Mouse (Mus musculus) midbrain, embryonic 10.5 days (tissue): Measurements from ENCODE around the gene Rrh. TPM values are rescaled to one million over a fixed set of nuclear protein-coding genes. Genes with fewer than 3 reads are reported as not detected.

ENCODE experiments used
- DNase-seq: peaks from one replicate; pipeline ENCODE4 v3.0.0-alpha.2; 2017; ENCODE audit warnings: low spot score
- H3K27ac ChIP-seq: fragments of 300-500 bp; sonication (generic); replicated peaks from 2 replicates; pipeline ENCODE4 v1.5.1; 2016; ENCODE audit warnings: mild to moderate bottlenecking
- H3K27me3 ChIP-seq: fragments of 300-500 bp; sonication (generic); 2 replicates; pipeline ENCODE4 v1.6.1; 2016; ENCODE audit warnings: low read depth, mild to moderate bottlenecking; ENCODE audit not compliant: poor library complexity, severe bottlenecking
- H3K36me3 ChIP-seq: fragments of 300-500 bp; sonication (generic); 2 replicates; pipeline ENCODE4 v1.6.1; 2016; ENCODE audit warnings: mild to moderate bottlenecking, moderate library complexity
- H3K4me1 ChIP-seq: fragments of 300-500 bp; sonication (generic); 2 replicates; pipeline ENCODE4 v1.6.1; 2016
- H3K4me3 ChIP-seq: fragments of 300-500 bp; sonication (generic); 2 replicates; pipeline ENCODE4 v1.5.1; 2016; ENCODE audit warnings: mild to moderate bottlenecking, moderate library complexity
- H3K9me3 ChIP-seq: fragments of 300-500 bp; sonication (generic); replicated peaks from 2 replicates; pipeline ENCODE4 v1.6.1; 2016; ENCODE audit warnings: mild to moderate bottlenecking
- WGBS: fragments of 180-500 bp; shearing (Covaris S2); methylation state at CpG from one replicate; pipeline ENCODE4 v1.1.7; 2016; 5-methylcytosine and 5-hydroxymethylcytosine counted together
- polyA plus RNA-seq: library from polyadenylated mRNA; unstranded; fragments of >200 nt; fragmentation: Nextera tagmentation; extraction: Ambion mirVana; gene quantifications from 2 replicates; pipeline ENCODE4 v1.2.1, GENCODE M21; 2016

Gene Rrh
- polyA plus RNA-seq = 0.11 and 0.20 TPM in 2 replicates

GRCm38 (mm10) chr3:129822206-129822775 lies at the start of gene Rrh:
Gene Rrh, minus strand, starts transcription at chr3:129822587.
- H3K36me3 ChIP-seq = peaks cover 54% of the 10 kb centered on the region
- DNase-seq = no peak
- no peak within 1 kb of the TSS for H3K4me3 ChIP-seq
- no peaks in the 10 kb centered on the region for H3K9me3 ChIP-seq
- no peak within 1 kb of the TSS for H3K27ac ChIP-seq
- WGBS = 76% methylated on average over 11 of the region's 11 CpGs
- no peaks in the 10 kb centered on the region for H3K4me1 ChIP-seq
- H3K27me3 ChIP-seq = no peaks in the 10 kb centered on the region

- Histone ChIP-seq H3K36me3 (no peaks in the 10 kb centered on the region), H3K4me1 (no peaks in the 10 kb centered on the region), H3K4me3 (no peak overlapping the region), H3K27ac (no peak overlapping the region), H3K9me3 (0 out of 2 replicates have a peak, but pooled peaks cover 2% of the 10 kb centered on the region), H3K27me3 (no peaks in the 10 kb centered on the region)
- WGBS = 51% methylated on average over 14 of the region's 14 CpGs
- DNase-seq = peak; percentile 35
These were observed 41.3 kb upstream of the Rrh start for GRCm38 (mm10) chr3:129863698-129864097.

GRCm38 (mm10) chr3:129862592-129862991 lies 40.2 kb upstream of the Rrh start:
- Histone ChIP-seq H3K4me3 (no peak overlapping the region), H3K9me3 (peaks cover 12% of the 10 kb centered on the region; the same call in 1 of the 2 replicates), H3K4me1 (no peaks in the 10 kb centered on the region), H3K36me3 (no peaks in the 10 kb centered on the region), H3K27ac (no peak overlapping the region), H3K27me3 (no peaks in the 10 kb centered on the region)
- WGBS = 74% methylated on average over 2 of the region's 2 CpGs
- DNase-seq = no peak

GRCm38 (mm10) chr3:129846846-129847245 lies 24.5 kb upstream of the Rrh start:
- no peaks in the 10 kb centered on the region for H3K9me3 ChIP-seq
- 85% methylated on average over 7 of the region's 7 CpGs for WGBS
- no peaks in the 10 kb centered on the region for H3K4me1 ChIP-seq
- H3K27me3 ChIP-seq = no peaks in the 10 kb centered on the region
- H3K27ac ChIP-seq = no peak overlapping the region
- H3K36me3 ChIP-seq = no peaks in the 10 kb centered on the region
- no peak for DNase-seq
- no peak overlapping the region for H3K4me3 ChIP-seq

- DNase-seq = no peak
- Histone ChIP-seq H3K4me3 (no peak overlapping the region), H3K27me3 (no peaks in the 10 kb centered on the region), H3K27ac (no peak overlapping the region), H3K4me1 (no peaks in the 10 kb centered on the region), H3K36me3 (no peaks in the 10 kb centered on the region), H3K9me3 (no peaks in the 10 kb centered on the region)
- 90% methylated on average over 2 of the region's 2 CpGs for WGBS
These were observed 23.5 kb upstream of the Rrh start for GRCm38 (mm10) chr3:129845868-129846267.

- H3K27me3 ChIP-seq = no peaks in the 10 kb centered on the region
- WGBS = 45% methylated on average over 7 of the region's 7 CpGs
- peaks cover 13% of the 10 kb centered on the region for H3K4me1 ChIP-seq
- no peak overlapping the region for H3K4me3 ChIP-seq
- H3K9me3 ChIP-seq = no peaks in the 10 kb centered on the region
- no peak for DNase-seq
- no peaks in the 10 kb centered on the region for H3K36me3 ChIP-seq
- no peak overlapping the region for H3K27ac ChIP-seq
These were observed 15.6 kb upstream of the Rrh start for GRCm38 (mm10) chr3:129838017-129838416.

DNA sequence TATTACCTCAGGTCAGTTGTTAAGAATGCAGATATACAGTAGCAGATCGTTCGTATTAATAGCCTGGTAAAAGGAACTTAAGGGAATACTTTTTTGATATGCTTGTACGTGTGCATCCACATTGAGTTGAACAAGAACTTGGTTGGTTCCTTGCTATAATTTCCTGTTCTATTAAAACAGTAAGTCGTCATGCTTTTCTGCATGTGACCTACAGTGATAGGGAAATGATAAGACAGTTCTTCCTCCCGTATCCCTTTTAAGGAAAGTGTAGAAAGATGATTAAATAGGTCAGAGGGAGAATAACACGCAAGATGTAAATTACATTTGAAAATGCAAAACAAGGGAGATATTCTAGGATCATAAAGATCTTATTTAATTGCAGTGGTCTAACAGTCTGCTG lies 14.6 kb upstream of the Rrh start:
- no peaks in the 10 kb centered on the region for H3K9me3 ChIP-seq
- H3K4me1 ChIP-seq = peaks cover 13% of the 10 kb centered on the region
- DNase-seq = no peak
- no peaks in the 10 kb centered on the region for H3K27me3 ChIP-seq
- no peak overlapping the region for H3K27ac ChIP-seq
- no peaks in the 10 kb centered on the region for H3K36me3 ChIP-seq
- 95% methylated on average over 6 of the region's 6 CpGs for WGBS
- H3K4me3 ChIP-seq = no peak overlapping the region

- peak overlapping the region; percentile 28; the same call in 1 of the 2 replicates for H3K27ac ChIP-seq
- no peaks in the 10 kb centered on the region for H3K9me3 ChIP-seq
- WGBS = 14% methylated on average over 11 of the region's 11 CpGs
- DNase-seq = peak; percentile 37
- no peaks in the 10 kb centered on the region for H3K36me3 ChIP-seq
- H3K4me1 ChIP-seq = peaks cover 18% of the 10 kb centered on the region
- H3K27me3 ChIP-seq = no peaks in the 10 kb centered on the region
- H3K4me3 ChIP-seq = peak overlapping the region; percentile 20; the same call in 1 of the 2 replicates
These were observed 13.8 kb upstream of the Rrh start for GRCm38 (mm10) chr3:129836051-129836697.

GRCm38 (mm10) chr3:129835388-129835934 lies 13.1 kb upstream of the Rrh start, which contains the start of gene Cfi:
Gene Cfi, plus strand, starts transcription at chr3:129835884.
- H3K4me1 ChIP-seq = peaks cover 18% of the 10 kb centered on the region
- no peaks in the 10 kb centered on the region for H3K36me3 ChIP-seq
- WGBS = 72% methylated on average over 6 of the region's 6 CpGs
- H3K27ac ChIP-seq = peak within 1 kb of the TSS; percentile 28; the same call in 1 of the 2 replicates
- no peaks in the 10 kb centered on the region for H3K27me3 ChIP-seq
- no peak for DNase-seq
- peak within 1 kb of the TSS; percentile 20; the same call in 1 of the 2 replicates for H3K4me3 ChIP-seq
- no peaks in the 10 kb centered on the region for H3K9me3 ChIP-seq

DNA sequence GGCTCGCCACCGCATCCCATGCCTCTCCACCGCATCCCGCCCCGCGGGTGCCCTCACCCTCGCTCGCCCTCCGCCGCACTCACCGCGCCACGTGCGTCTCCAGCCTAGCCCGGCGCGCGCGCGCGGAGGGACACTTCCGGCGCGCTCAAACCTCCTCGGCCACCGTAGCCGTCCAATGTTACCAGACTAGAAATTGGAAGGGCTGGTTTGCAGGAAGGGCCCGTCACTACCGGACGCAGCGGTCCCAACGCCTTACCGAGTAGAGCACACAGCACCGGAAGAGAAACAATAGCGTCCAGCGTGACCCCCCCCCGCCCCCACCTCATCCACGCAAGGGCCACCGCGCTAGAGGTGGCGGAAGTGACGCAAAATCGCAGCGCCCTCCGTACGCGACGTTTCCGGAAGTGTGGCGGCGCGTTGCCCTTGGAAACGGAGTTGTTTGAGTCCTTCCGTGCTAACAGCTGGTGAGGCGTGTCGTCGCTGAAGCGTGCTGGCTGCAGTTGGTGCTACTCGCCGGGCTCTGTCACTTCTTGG lies 8.7 kb upstream of the Rrh start, which contains the start of gene Gar1:
Gene Gar1, minus strand, starts transcription at position 362 of the 534 bp plus-strand sequence.
- H3K27me3 ChIP-seq = no peaks in the 10 kb centered on the region
- H3K27ac ChIP-seq = peak within 1 kb of the TSS; percentile 95
- under 1% methylated on average over 60 of the region's 60 CpGs for WGBS
- no peaks in the 10 kb centered on the region for H3K9me3 ChIP-seq
- peak within 1 kb of the TSS; percentile 93 for H3K4me3 ChIP-seq
- peaks cover 27% of the 10 kb centered on the region for H3K4me1 ChIP-seq
- H3K36me3 ChIP-seq = peaks cover 34% of the 10 kb centered on the region
- DNase-seq = peak; percentile 95

GRCm38 (mm10) chr3:129830626-129831025 lies 8.2 kb upstream of the Rrh start:
- DNase-seq = no peak
- Histone ChIP-seq H3K4me1 (peaks cover 22% of the 10 kb centered on the region), H3K27me3 (no peaks in the 10 kb centered on the region), H3K4me3 (peak overlapping the region; percentile 93), H3K9me3 (no peaks in the 10 kb centered on the region), H3K36me3 (peaks cover 38% of the 10 kb centered on the region), H3K27ac (peak overlapping the region; percentile 95)
- under 1% methylated on average over 45 of the region's 45 CpGs for WGBS

DNA sequence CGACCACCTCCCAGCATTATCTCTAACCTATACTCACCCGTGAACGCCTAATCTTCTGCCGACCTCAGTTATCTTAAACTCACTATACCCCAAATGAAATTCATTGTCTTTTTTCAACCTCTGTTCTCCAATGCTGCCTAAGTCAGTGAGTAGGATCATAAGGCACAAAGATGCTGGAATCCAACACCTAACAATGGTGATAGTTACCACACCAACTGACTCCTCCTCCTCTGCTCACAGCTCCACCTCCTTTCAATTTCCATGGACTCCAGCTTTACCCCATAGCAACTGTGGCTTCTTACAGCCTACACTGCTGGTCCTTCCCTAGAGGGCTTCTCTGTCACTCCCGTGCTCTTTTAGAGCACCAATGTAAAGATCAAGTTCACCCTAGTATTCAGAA lies 5.3 kb upstream of the Rrh start:
- H3K4me1 ChIP-seq = peaks cover 19% of the 10 kb centered on the region
- H3K27me3 ChIP-seq = no peaks in the 10 kb centered on the region
- H3K27ac ChIP-seq = no peak overlapping the region
- no peak for DNase-seq
- H3K4me3 ChIP-seq = no peak overlapping the region
- H3K9me3 ChIP-seq = no peaks in the 10 kb centered on the region
- WGBS = 96% methylated on average over 5 of the region's 5 CpGs
- H3K36me3 ChIP-seq = peaks cover 68% of the 10 kb centered on the region

DNA sequence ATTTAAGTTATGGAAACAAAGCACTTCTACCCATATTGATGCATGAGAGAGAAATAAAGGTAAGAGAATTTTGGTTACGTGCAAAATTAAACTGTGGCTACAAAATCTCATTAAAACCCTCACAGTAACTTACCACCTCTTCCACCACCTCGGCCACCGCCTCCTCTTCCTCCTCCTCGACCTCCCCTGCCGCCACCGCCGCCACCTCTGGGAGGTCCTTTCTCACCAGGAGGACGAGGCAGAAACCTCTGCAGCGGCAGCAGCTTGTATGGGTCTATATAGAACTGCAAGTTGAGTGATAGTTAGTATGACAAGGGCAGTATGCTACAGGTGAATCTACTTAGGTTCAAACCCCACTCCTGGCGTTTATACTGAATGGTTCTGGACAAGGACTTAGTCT lies 4.3 kb upstream of the Rrh start:
- DNase-seq = no peak
- Histone ChIP-seq H3K27ac (no peak overlapping the region), H3K36me3 (peaks cover 75% of the 10 kb centered on the region), H3K27me3 (no peaks in the 10 kb centered on the region), H3K4me1 (peaks cover 17% of the 10 kb centered on the region), H3K9me3 (no peaks in the 10 kb centered on the region), H3K4me3 (no peak overlapping the region)
- 90% methylated on average over 10 of the region's 10 CpGs for WGBS
